Mouse (Mus musculus): ENCODE data around the gene Olfr485. TPM values are rescaled to one million over a fixed set of nuclear protein-coding genes. Genes with fewer than 3 reads are reported as not detected.
"Not testable (repeated sequence)": the region's sequence is repeated elsewhere in the genome, so short reads cannot be mapped to it uniquely, and the experiment has no call there.

Olfr485 gene
- polyA plus RNA-seq (2012; ENCODE audit: insufficient read depth, insufficient read length, low replicate concordance, missing spikeins), result not detected in 2 replicates

- TF ChIP-seq CTCF (IDR thresholded peaks at IDR 0.05; ENCODE audit: insufficient read depth, low read depth, low read length), result no peak
- TF ChIP-seq POLR2A (IDR thresholded peaks at IDR 0.05; ENCODE audit: insufficient read depth, low read depth, low read length), result no peak
- no peak within 1 kb of the TSS for H3K27ac ChIP-seq (ENCODE audit: insufficient read depth, low read depth, low read length)
- no peaks in the 10 kb centered on the region for H3K4me1 ChIP-seq (ENCODE audit: control insufficient read depth, insufficient read depth, low read length)
- H3K4me3 ChIP-seq (ENCODE audit: insufficient read depth, low read depth, low read length), result no peak within 1 kb of the TSS
These were observed at the start of gene Olfr485 for GRCm38 (mm10) chr7:108159771-108160170. Gene Olfr485 (minus strand): TSS chr7:108159871.

GRCm38 (mm10) chr7:108196938-108197337 lies 37.3 kb upstream of the Olfr485 start:
- no peaks in the 10 kb centered on the region for H3K4me1 ChIP-seq (ENCODE audit: control insufficient read depth, insufficient read depth, low read length)
- no peak overlapping the region for H3K27ac ChIP-seq (ENCODE audit: insufficient read depth, low read depth, low read length)
- TF ChIP-seq POLR2A (IDR thresholded peaks at IDR 0.05; ENCODE audit: insufficient read depth, low read depth, low read length), result no peak
- TF ChIP-seq CTCF (IDR thresholded peaks at IDR 0.05; ENCODE audit: insufficient read depth, low read depth, low read length), result no peak
- 36% methylated on average over 6 of the region's 6 CpGs for WGBS
- H3K4me3 ChIP-seq (ENCODE audit: insufficient read depth, low read depth, low read length), result no peak overlapping the region

- not testable (repeated sequence) for H3K4me1 ChIP-seq (ENCODE audit: control insufficient read depth, insufficient read depth, low read length); H3K4me3 ChIP-seq (ENCODE audit: insufficient read depth, low read depth, low read length); H3K27ac ChIP-seq (ENCODE audit: insufficient read depth, low read depth, low read length)
- WGBS, result 50% methylated on average over 3 of the region's 3 CpGs
These were observed 36.7 kb upstream of the Olfr485 start for GRCm38 (mm10) chr7:108196337-108196736.

GRCm38 (mm10) chr7:108192714-108193113 lies 33.0 kb upstream of the Olfr485 start:
- 33% methylated on average over 1 of the region's 1 CpGs for WGBS
- H3K4me1 ChIP-seq (ENCODE audit: control insufficient read depth, insufficient read depth, low read length); H3K27ac ChIP-seq (ENCODE audit: insufficient read depth, low read depth, low read length); H3K4me3 ChIP-seq (ENCODE audit: insufficient read depth, low read depth, low read length): not testable (repeated sequence)

GRCm38 (mm10) chr7:108191196-108191595 lies 31.5 kb upstream of the Olfr485 start:
- WGBS, result 44% methylated on average over 2 of the region's 2 CpGs
- H3K4me3 ChIP-seq (ENCODE audit: insufficient read depth, low read depth, low read length); H3K4me1 ChIP-seq (ENCODE audit: control insufficient read depth, insufficient read depth, low read length); H3K27ac ChIP-seq (ENCODE audit: insufficient read depth, low read depth, low read length): not testable (repeated sequence)

GRCm38 (mm10) chr7:108185237-108185636 lies 25.6 kb upstream of the Olfr485 start:
- H3K4me1 ChIP-seq (ENCODE audit: control insufficient read depth, insufficient read depth, low read length); H3K27ac ChIP-seq (ENCODE audit: insufficient read depth, low read depth, low read length); H3K4me3 ChIP-seq (ENCODE audit: insufficient read depth, low read depth, low read length): not testable (repeated sequence)
- 91% methylated on average over 2 of the region's 2 CpGs for WGBS

GRCm38 (mm10) chr7:108184401-108184800 lies 24.7 kb upstream of the Olfr485 start:
- H3K4me1 ChIP-seq (ENCODE audit: control insufficient read depth, insufficient read depth, low read length); H3K27ac ChIP-seq (ENCODE audit: insufficient read depth, low read depth, low read length); H3K4me3 ChIP-seq (ENCODE audit: insufficient read depth, low read depth, low read length): not testable (repeated sequence)
- WGBS, result 71% methylated on average over 3 of the region's 3 CpGs

GRCm38 (mm10) chr7:108172642-108173041 lies 13.0 kb upstream of the Olfr485 start, which contains the start of gene Olfr486:
Gene Olfr486 (minus strand): TSS chr7:108172742.
- not testable (repeated sequence) for H3K4me3 ChIP-seq (ENCODE audit: insufficient read depth, low read depth, low read length); H3K4me1 ChIP-seq (ENCODE audit: control insufficient read depth, insufficient read depth, low read length); H3K27ac ChIP-seq (ENCODE audit: insufficient read depth, low read depth, low read length)
- WGBS, result 97% methylated on average over 1 of the region's 1 CpGs

GRCm38 (mm10) chr7:108127349-108127748 lies 32.3 kb downstream of the Olfr485 start, which contains the start of gene Olfr484:
Gene Olfr484 (minus strand): TSS chr7:108127449.
- TF ChIP-seq POLR2A (IDR thresholded peaks at IDR 0.05; ENCODE audit: insufficient read depth, low read depth, low read length) (no peak), CTCF (IDR thresholded peaks at IDR 0.05; ENCODE audit: insufficient read depth, low read depth, low read length) (no peak)
- no peaks in the 10 kb centered on the region for H3K4me1 ChIP-seq (ENCODE audit: control insufficient read depth, insufficient read depth, low read length)
- no peak within 1 kb of the TSS for H3K4me3 ChIP-seq (ENCODE audit: insufficient read depth, low read depth, low read length)

GRCm38 (mm10) chr7:108121416-108121815 lies 38.3 kb downstream of the Olfr485 start:
- no peak for TF ChIP-seq CTCF (IDR thresholded peaks at IDR 0.05; ENCODE audit: insufficient read depth, low read depth, low read length)
- TF ChIP-seq POLR2A (IDR thresholded peaks at IDR 0.05; ENCODE audit: insufficient read depth, low read depth, low read length), result no peak
- H3K27ac ChIP-seq (ENCODE audit: insufficient read depth, low read depth, low read length), result no peak overlapping the region
- H3K4me3 ChIP-seq (ENCODE audit: insufficient read depth, low read depth, low read length), result no peak overlapping the region
- H3K4me1 ChIP-seq (ENCODE audit: control insufficient read depth, insufficient read depth, low read length), result no peaks in the 10 kb centered on the region
- WGBS, result 60% methylated on average over 1 of the region's 1 CpGs

More at GRCm38 (mm10) chr7:108127349-108127748, 32.3 kb downstream of the Olfr485 start, which contains the start of gene Olfr484:
- H3K27ac ChIP-seq (ENCODE audit: insufficient read depth, low read depth, low read length), result no peak within 1 kb of the TSS

- Histone ChIP-seq H3K27ac (ENCODE audit: insufficient read depth, low read depth, low read length) (no peak overlapping the region), H3K4me1 (ENCODE audit: control insufficient read depth, insufficient read depth, low read length) (no peaks in the 10 kb centered on the region), H3K4me3 (ENCODE audit: insufficient read depth, low read depth, low read length) (no peak overlapping the region)
- no peak for TF ChIP-seq CTCF (IDR thresholded peaks at IDR 0.05; ENCODE audit: insufficient read depth, low read depth, low read length)
- no peak for TF ChIP-seq POLR2A (IDR thresholded peaks at IDR 0.05; ENCODE audit: insufficient read depth, low read depth, low read length)
- WGBS, result 11% methylated on average over 1 of the region's 1 CpGs
These were observed 39.0 kb downstream of the Olfr485 start for GRCm38 (mm10) chr7:108120681-108121080.

Other genes with a start within 250 kb of the Olfr485 start
- gene Olfr473, start 229.4 kb downstream of the Olfr485 start, polyA plus RNA-seq (2012; ENCODE audit: insufficient read depth, insufficient read length, low replicate concordance, missing spikeins), result not detected in 2 replicates
- not detected in 2 replicates for gene Olfr474, start 205.2 kb downstream of the Olfr485 start, polyA plus RNA-seq (2012; ENCODE audit: insufficient read depth, insufficient read length, low replicate concordance, missing spikeins)
- not detected in 2 replicates for gene Olfr476, start 195.1 kb downstream of the Olfr485 start, polyA plus RNA-seq (2012; ENCODE audit: insufficient read depth, insufficient read length, low replicate concordance, missing spikeins)
- gene Olfr477, start 173.2 kb downstream of the Olfr485 start, polyA plus RNA-seq (2012; ENCODE audit: insufficient read depth, insufficient read length, low replicate concordance, missing spikeins), result not detected in 2 replicates
- gene Olfr478, start 125.9 kb downstream of the Olfr485 start, polyA plus RNA-seq (2012; ENCODE audit: insufficient read depth, insufficient read length, low replicate concordance, missing spikeins), result not detected in 2 replicates
- gene Olfr479, start 109.2 kb downstream of the Olfr485 start, polyA plus RNA-seq (2012; ENCODE audit: insufficient read depth, insufficient read length, low replicate concordance, missing spikeins), result not detected in 2 replicates
- gene Olfr480, start 92.5 kb downstream of the Olfr485 start, polyA plus RNA-seq (2012; ENCODE audit: insufficient read depth, insufficient read length, low replicate concordance, missing spikeins), result not detected in 2 replicates
- not detected in 2 replicates for gene Olfr481, start 80.0 kb downstream of the Olfr485 start, polyA plus RNA-seq (2012; ENCODE audit: insufficient read depth, insufficient read length, low replicate concordance, missing spikeins)
- gene Olfr482, start 62.3 kb downstream of the Olfr485 start, polyA plus RNA-seq (2012; ENCODE audit: insufficient read depth, insufficient read length, low replicate concordance, missing spikeins), result not detected in 2 replicates
- not detected in 2 replicates for gene Olfr483, start 59.0 kb downstream of the Olfr485 start, polyA plus RNA-seq (2012; ENCODE audit: insufficient read depth, insufficient read length, low replicate concordance, missing spikeins)
- gene Olfr484, start 32.4 kb downstream of the Olfr485 start, polyA plus RNA-seq (2012; ENCODE audit: insufficient read depth, insufficient read length, low replicate concordance, missing spikeins), result not detected in 2 replicates
- gene Olfr486, start 12.9 kb upstream of the Olfr485 start, polyA plus RNA-seq (2012; ENCODE audit: insufficient read depth, insufficient read length, low replicate concordance, missing spikeins), result not detected in 2 replicates
- not detected in 2 replicates for gene Olfr487, start 54.8 kb upstream of the Olfr485 start, polyA plus RNA-seq (2012; ENCODE audit: insufficient read depth, insufficient read length, low replicate concordance, missing spikeins)
- gene Olfr488, start 98.5 kb upstream of the Olfr485 start, polyA plus RNA-seq (2012; ENCODE audit: insufficient read depth, insufficient read length, low replicate concordance, missing spikeins), result not detected in 2 replicates
- gene Olfr490, start 129.1 kb upstream of the Olfr485 start, polyA plus RNA-seq (2012; ENCODE audit: insufficient read depth, insufficient read length, low replicate concordance, missing spikeins), result not detected in 2 replicates
- gene Olfr491, start 153.6 kb upstream of the Olfr485 start, polyA plus RNA-seq (2012; ENCODE audit: insufficient read depth, insufficient read length, low replicate concordance, missing spikeins), result not detected in 2 replicates
- gene Olfr492, start 163.8 kb upstream of the Olfr485 start, polyA plus RNA-seq (2012; ENCODE audit: insufficient read depth, insufficient read length, low replicate concordance, missing spikeins), result not detected in 2 replicates
- not detected in 2 replicates for gene Olfr493, start 187.1 kb upstream of the Olfr485 start, polyA plus RNA-seq (2012; ENCODE audit: insufficient read depth, insufficient read length, low replicate concordance, missing spikeins)
- gene Olfr494, start 205.5 kb upstream of the Olfr485 start, polyA plus RNA-seq (2012; ENCODE audit: insufficient read depth, insufficient read length, low replicate concordance, missing spikeins), result not detected in 2 replicates
- gene Olfr495, start 233.3 kb upstream of the Olfr485 start, polyA plus RNA-seq (2012; ENCODE audit: insufficient read depth, insufficient read length, low replicate concordance, missing spikeins), result not detected in 2 replicates